Mouse (Mus musculus) regulatory T cell (primary cell): ENCODE results near the gene Spryd7.

ENCODE experiments used
- in situ Hi-C: fragments of 300-600 bp; cut with MboI, MseI; formaldehyde crosslinking; loops from one replicate; pipeline ENCODE4 v1.15.1; 2025; ENCODE audit warnings: high pct_unique_total_duplicates

Gene Spryd7

GRCm38 (mm10) chr14:61536631-61537264 lies 19.9 kb downstream of the Spryd7 start:
- in situ Hi-C loops = no loop called here

- in situ Hi-C loops = no loop called here
Observed at GRCm38 (mm10) chr14:61535811-61536210, 20.9 kb downstream of the Spryd7 start.

GRCm38 (mm10) chr14:61530966-61531365 lies 25.7 kb downstream of the Spryd7 start:
- in situ Hi-C loops = no loop called here

- in situ Hi-C loops = no loop called here
Observed at GRCm38 (mm10) chr14:61530396-61530795, 26.3 kb downstream of the Spryd7 start.

- in situ Hi-C loops = no loop called here
Observed at GRCm38 (mm10) chr14:61529533-61529932, 27.2 kb downstream of the Spryd7 start.

- in situ Hi-C loops = no loop called here
Observed at GRCm38 (mm10) chr14:61526006-61526405, 30.7 kb downstream of the Spryd7 start.

GRCm38 (mm10) chr14:61523821-61524220 lies 32.9 kb downstream of the Spryd7 start:
- in situ Hi-C loops = no loop called here

- in situ Hi-C loops = no loop called here
Observed at GRCm38 (mm10) chr14:61518659-61519480, 37.8 kb downstream of the Spryd7 start.

- in situ Hi-C loops = no loop called here
Observed at GRCm38 (mm10) chr14:61516471-61517426, 39.9 kb downstream of the Spryd7 start.

GRCm38 (mm10) chr14:61511494-61511893 lies 45.2 kb downstream of the Spryd7 start:
- in situ Hi-C loops = no loop called here

- in situ Hi-C loops = loop anchor here (5.0 kb wide), 1 partner anchor 166 kb away; no protein-coding TSS in a partner anchor
Observed at GRCm38 (mm10) chr14:61497716-61498490, 58.8 kb downstream of the Spryd7 start.

GRCm38 (mm10) chr14:61493511-61494135 lies 63.1 kb downstream of the Spryd7 start:
- in situ Hi-C loops = no loop called here
